Mouse (Mus musculus) erythroblast, embryonic 14.5 days (primary cell): ENCODE data around the gene Lhpp.

Source experiments
- GATA1 ChIP-seq: IDR thresholded peaks from 2 replicates; pipeline ENCODE4 v1.6.1; 2012; ENCODE audit warnings: low read length, inconsistent platforms, mixed read lengths
- TAL1 ChIP-seq: IDR thresholded peaks from 3 replicates; pipeline ENCODE4 v1.6.1; 2012; ENCODE audit warnings: low read length, inconsistent platforms, mixed read lengths

DNA sequence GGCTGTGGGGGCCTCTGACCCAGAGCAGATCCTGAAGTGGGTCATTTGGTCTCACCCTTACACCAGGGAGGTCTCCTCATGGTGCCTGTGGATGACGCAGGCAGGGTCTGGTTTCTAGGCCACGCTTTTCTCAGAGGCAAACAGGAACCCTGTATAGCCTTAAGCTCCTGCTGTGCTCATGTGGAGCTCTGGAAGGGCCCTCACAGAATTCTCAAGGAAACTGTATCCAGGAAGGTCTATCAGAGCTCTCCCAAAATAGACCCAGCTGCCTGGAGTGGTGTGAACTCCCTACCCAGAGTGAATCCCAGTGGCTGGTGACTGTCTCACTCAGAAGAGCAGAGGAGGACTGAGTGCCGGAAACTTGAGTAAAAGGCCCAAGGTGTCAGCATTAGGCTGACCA, 44.0 kb downstream of the Lhpp start:
- TF ChIP-seq GATA1 (no peak), TAL1 (no peak)
